Mouse (Mus musculus): Measurements from ENCODE around the gene Fbxo17.

DNA sequence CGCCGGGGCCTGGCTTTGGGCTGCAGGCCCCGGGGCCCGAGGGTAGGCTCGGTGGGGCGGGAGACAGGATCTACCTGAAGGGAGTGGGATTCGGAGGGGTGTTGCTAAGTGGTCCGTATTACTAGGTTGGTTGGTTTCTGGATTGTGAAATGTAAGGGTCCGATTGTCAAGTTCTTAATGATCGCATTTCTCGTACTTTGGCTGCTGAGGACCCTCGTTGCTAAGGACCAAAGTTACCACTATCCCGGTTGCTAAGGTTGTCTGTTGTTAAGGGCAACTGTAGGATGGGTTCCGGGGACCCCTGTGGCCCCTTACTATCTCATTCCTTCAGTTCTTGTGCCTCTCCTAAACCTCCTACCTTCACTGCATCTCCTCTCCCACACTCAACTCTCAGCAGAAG is 50.3 kb downstream of the Fbxo17 start:
- no peak for TF ChIP-seq CTCF (IDR thresholded peaks at IDR 0.05; ENCODE audit: low read depth, low read length)
- TF ChIP-seq GATA1 (IDR thresholded peaks at IDR 0.05; ENCODE audit: borderline replicate concordance, low read length) = no peak
